Mouse (Mus musculus) ZHBTc4 (cell line): Measurements from ENCODE around the gene Snx3.

ENCODE experiments used
- DNase-seq: peaks from one replicate; pipeline ENCODE4 v3.0.0-alpha.2; 2011; ENCODE audit warnings: low read depth, low spot score

The Snx3 gene

GRCm38 (mm10) chr10:42578281-42578675 lies 76.4 kb downstream of the Snx3 start:
- no peak for DNase-seq

DNA sequence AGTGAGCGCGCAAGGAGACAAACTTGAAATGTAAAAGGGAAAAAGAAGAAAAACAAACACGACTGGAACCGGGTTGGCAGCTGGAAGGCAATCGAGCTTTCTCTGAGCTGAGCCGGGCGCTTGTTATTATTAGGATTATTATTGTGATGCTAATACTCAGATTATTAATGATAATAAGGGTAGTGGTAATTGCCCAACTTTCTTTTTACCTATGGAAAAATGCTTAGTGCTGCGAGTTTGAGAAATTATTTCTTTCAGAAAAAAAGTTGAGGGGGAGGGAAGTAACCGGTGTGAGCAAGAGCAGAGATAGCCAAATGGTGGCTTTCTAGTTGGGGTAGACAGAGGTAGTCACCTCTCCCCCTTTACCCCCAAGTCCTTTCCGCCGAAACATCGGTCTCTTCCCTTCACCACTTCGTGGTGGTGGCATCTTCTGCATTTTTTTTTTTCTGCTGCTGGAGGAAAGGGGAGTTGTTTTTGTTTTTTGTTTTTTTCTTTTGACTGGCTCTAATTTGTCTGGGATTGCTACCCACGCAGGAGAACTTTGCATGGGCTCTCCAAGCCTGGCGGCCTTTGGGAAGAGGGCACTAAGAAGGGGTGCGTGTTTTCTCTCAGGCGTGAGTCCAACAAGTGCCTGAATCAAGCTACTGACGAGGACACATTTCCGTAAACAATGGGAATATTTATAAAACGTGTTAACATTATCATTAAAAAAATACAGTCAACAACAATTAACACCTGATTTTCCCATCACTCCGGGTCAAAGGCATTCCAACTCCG lies 77.1 kb downstream of the Snx3 start:
- DNase-seq, result no peak

GRCm38 (mm10) chr10:42579475-42580130 lies 77.8 kb downstream of the Snx3 start:
- peak; percentile 40 for DNase-seq

- peak; percentile 58 for DNase-seq
Observed at GRCm38 (mm10) chr10:42580131-42580950, 78.5 kb downstream of the Snx3 start.

GRCm38 (mm10) chr10:42580951-42581277 lies 79.1 kb downstream of the Snx3 start:
- DNase-seq, result peak; percentile 21

DNA sequence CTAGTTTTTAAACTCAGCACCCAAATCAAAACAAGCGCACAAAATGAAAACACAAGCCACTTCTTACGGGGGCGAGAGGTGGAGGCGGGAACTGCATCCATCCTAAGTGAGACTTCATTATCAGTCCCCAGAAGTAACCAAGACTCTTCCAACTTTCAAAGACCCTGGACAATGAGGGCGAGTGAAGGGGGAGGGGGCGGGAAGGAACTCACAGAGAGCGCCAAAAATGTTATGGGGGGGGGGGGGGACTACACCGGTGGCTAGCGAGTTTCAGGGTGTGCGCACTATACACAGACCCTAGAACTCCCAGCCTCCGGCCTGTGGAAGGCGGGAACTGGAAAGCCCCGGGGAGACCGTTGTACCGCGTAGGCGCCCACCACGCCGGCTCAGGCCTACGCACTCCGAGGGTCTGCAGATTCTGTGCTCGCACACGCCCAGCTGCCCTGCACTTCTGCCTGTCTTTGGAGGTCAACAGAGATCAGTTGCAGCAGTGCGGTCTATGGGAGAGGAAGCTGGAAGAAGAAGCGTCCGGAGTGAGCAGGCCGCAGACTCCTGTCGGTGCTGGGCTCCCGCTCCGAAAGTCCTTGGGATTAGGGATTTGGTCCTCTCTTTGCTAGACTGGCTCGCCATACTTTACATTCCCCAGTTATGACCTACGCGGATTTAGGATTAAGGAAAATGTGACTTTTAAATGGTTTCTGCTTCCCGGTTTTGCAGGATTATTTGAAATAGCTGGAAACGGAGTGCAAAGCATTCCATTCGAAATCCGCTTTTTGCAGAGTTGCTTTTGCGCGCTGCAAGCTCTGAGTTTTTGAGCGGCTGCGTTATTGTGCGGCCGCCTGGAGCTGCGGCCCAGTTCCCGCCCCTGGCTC lies 80.1 kb downstream of the Snx3 start:
- DNase-seq, result peak; percentile 60

- peak; percentile 58 for DNase-seq
Observed at GRCm38 (mm10) chr10:42582566-42583110, 80.8 kb downstream of the Snx3 start.

DNA sequence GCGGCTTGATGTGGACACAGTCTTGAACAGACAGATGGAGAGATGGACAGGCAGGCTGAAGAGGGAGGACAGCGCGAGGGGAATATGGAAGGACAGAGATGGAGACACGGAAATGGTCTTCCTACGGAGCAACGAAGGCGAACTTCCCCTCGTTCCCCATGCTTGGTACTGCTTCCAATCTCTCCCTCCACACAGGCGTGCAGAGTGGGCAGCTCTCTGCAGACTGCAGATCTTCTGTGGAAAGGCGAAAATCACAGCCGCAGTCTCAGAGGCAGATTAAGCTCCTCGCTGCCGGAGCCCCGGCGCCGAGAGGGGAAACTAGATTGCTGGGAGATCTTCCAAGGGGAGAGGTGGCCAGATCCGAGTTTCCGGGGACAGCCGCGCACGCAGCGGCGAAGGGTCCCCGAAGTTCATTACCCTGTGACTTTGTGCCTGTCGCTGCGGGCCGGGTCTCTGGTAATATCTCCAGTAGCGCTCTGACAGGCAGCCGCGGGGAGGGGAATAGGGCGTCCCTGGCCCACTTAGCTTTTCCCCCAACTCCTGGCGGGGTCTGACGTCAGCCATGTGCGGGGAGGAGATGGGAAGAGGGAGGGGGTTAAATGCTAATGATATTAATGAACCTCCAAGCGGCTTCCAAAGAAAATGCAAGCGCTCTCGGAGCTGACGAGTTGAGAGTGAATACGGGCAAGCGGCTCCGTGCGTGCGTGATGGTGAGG lies 81.5 kb downstream of the Snx3 start, which contains the start of the genes Nr2e1 and Ostm1:
TSS of gene Nr2e1 (minus strand) at position 476 of the 716 bp plus-strand sequence.
TSS of gene Ostm1 (plus strand) at position 666 of the 716 bp plus-strand sequence.
- DNase-seq, result peak; percentile 71

GRCm38 (mm10) chr10:42583902-42584435 lies 82.1 kb downstream of the Snx3 start:
- no peak for DNase-seq

- DNase-seq, result peak; percentile 65
Observed at GRCm38 (mm10) chr10:42584436-42584983, 82.7 kb downstream of the Snx3 start.
